Mouse (Mus musculus) gastrocnemius, adult 2 months (tissue): ENCODE measurements around the gene Dhx58. TPM values are rescaled to one million over a fixed set of nuclear protein-coding genes. Genes with fewer than 3 reads are reported as not detected.
A peak's percentile ranks its signal among the peaks of the same experiment; 100 is the strongest.

ENCODE experiments used
- DNase-seq: peaks from one replicate; pipeline ENCODE4 v3.0.0; 2022
- H3K27ac ChIP-seq: fragments of 200-600 bp; 2 replicates; pipeline ENCODE4 v1.8.1; 2022; ENCODE audit warnings: mild to moderate bottlenecking
- H3K4me3 ChIP-seq: fragments of 200-600 bp; 2 replicates; pipeline ENCODE4 v1.8.1; 2022; ENCODE audit warnings: mild to moderate bottlenecking, moderate library complexity
- CTCF ChIP-seq: fragments of 200-600 bp; IDR thresholded peaks from 2 replicates; pipeline ENCODE4 v1.8.1; 2022; ENCODE audit warnings: antibody characterized with exemption, mild to moderate bottlenecking, moderate library complexity
- intact Hi-C: fragments of 180-260 bp; cut with DNase I; formaldehyde crosslinking; loops from one replicate; pipeline ENCODE4 v1.15.1; 2025
- total RNA-seq, 2 experiments: library from RNA; stranded (reverse); gene quantifications; 2 replicates each; pipeline ENCODE4 v1.2.3; 2021

Gene Dhx58
- total RNA-seq, 2 experiments from 2014 or later = 0.38 to 0.39 TPM

- H3K27ac ChIP-seq = peak overlapping the region; percentile 95
- intact Hi-C loops = no loop called here
- H3K4me3 ChIP-seq = peak overlapping the region; percentile 92
- DNase-seq = no peak
- no peak for TF ChIP-seq CTCF
Observed at GRCm38 (mm10) chr11:100735954-100736745, 32.1 kb upstream of the Dhx58 start.

- Histone ChIP-seq H3K27ac (peak overlapping the region; percentile 95), H3K4me3 (peak overlapping the region; percentile 92)
- no peak for DNase-seq
- no peak for TF ChIP-seq CTCF
- intact Hi-C loops = no loop called here
Observed at GRCm38 (mm10) chr11:100735134-100735865, 31.2 kb upstream of the Dhx58 start.

GRCm38 (mm10) chr11:100730477-100731205 lies 26.6 kb upstream of the Dhx58 start:
- H3K27ac ChIP-seq = peak overlapping the region; percentile 85
- no peak for TF ChIP-seq CTCF
- H3K4me3 ChIP-seq = peak overlapping the region; percentile 28; the same call in 1 of the 2 replicates
- no peak for DNase-seq
- intact Hi-C loops = no loop called here

- TF ChIP-seq CTCF = no peak
- intact Hi-C loops = no loop called here
- H3K4me3 ChIP-seq = no peak overlapping the region; the same call in 1 of the 2 replicates
- DNase-seq = no peak
- peak overlapping the region; percentile 85 for H3K27ac ChIP-seq
Observed at GRCm38 (mm10) chr11:100729976-100730375, 25.9 kb upstream of the Dhx58 start.

- no peak overlapping the region for H3K4me3 ChIP-seq
- peak; percentile 69 for DNase-seq
- TF ChIP-seq CTCF = no peak
- intact Hi-C loops = no loop called here
- peak overlapping the region; percentile 85 for H3K27ac ChIP-seq
Observed at GRCm38 (mm10) chr11:100728601-100729000, 24.5 kb upstream of the Dhx58 start.

GRCm38 (mm10) chr11:100727201-100727600 lies 23.1 kb upstream of the Dhx58 start:
- peak overlapping the region; percentile 85 for H3K27ac ChIP-seq
- TF ChIP-seq CTCF = no peak
- no peak for DNase-seq

GRCm38 (mm10) chr11:100724919-100725512 lies 20.9 kb upstream of the Dhx58 start:
- no peak for DNase-seq
- TF ChIP-seq CTCF = no peak
- H3K27ac ChIP-seq = peak overlapping the region; percentile 84
- intact Hi-C loops = loop anchor here (5.0 kb wide), 1 partner anchor 232 kb away; no protein-coding TSS in a partner anchor
- peak overlapping the region; percentile 7; the same call in 1 of the 2 replicates for H3K4me3 ChIP-seq

More at GRCm38 (mm10) chr11:100727201-100727600, 23.1 kb upstream of the Dhx58 start:
- no peak overlapping the region for H3K4me3 ChIP-seq
- intact Hi-C loops = no loop called here

GRCm38 (mm10) chr11:100722493-100723028 lies 18.5 kb upstream of the Dhx58 start:
- DNase-seq = no peak
- no peak for TF ChIP-seq CTCF
- intact Hi-C loops = loop anchor here (5.0 kb wide), 1 partner anchor 235 kb away; no protein-coding TSS in a partner anchor
- Histone ChIP-seq H3K4me3 (no peak overlapping the region), H3K27ac (peak overlapping the region; percentile 81)

GRCm38 (mm10) chr11:100721776-100722492 lies 17.9 kb upstream of the Dhx58 start:
- DNase-seq = no peak
- Histone ChIP-seq H3K27ac (peak overlapping the region; percentile 81), H3K4me3 (no peak overlapping the region; the same call in 1 of the 2 replicates)
- TF ChIP-seq CTCF = no peak
- intact Hi-C loops = loop anchor here (5.0 kb wide), 1 partner anchor 235 kb away; no protein-coding TSS in a partner anchor

- H3K27ac ChIP-seq = peak overlapping the region; percentile 81
- intact Hi-C loops = loop anchor here (5.0 kb wide), 1 partner anchor 236 kb away; no protein-coding TSS in a partner anchor
Observed at GRCm38 (mm10) chr11:100721254-100721653, 17.2 kb upstream of the Dhx58 start.

GRCm38 (mm10) chr11:100720345-100720744 lies 16.3 kb upstream of the Dhx58 start:
- no peak for TF ChIP-seq CTCF
- intact Hi-C loops = loop anchor here (5.0 kb wide), 1 partner anchor 237 kb away; no protein-coding TSS in a partner anchor
- Histone ChIP-seq H3K4me3 (peak overlapping the region; percentile 45), H3K27ac (peak overlapping the region; percentile 81)
- no peak for DNase-seq

More at GRCm38 (mm10) chr11:100721254-100721653, 17.2 kb upstream of the Dhx58 start:
- no peak for TF ChIP-seq CTCF
- DNase-seq = no peak
- H3K4me3 ChIP-seq = peak overlapping the region; percentile 45
